Mouse (Mus musculus) kidney, embryonic 16.5 days (tissue): ENCODE data around the gene Timm13. TPM values are rescaled to one million over a fixed set of nuclear protein-coding genes. Genes with fewer than 3 reads are reported as not detected.
A peak's percentile ranks its signal among the peaks of the same experiment; 100 is the strongest.

ENCODE experiments used
- ATAC-seq: fragments of 200-750 bp; cut with Nextera tagmentation; 2 replicates; pipeline ENCODE4 v1.8.0; 2017; ENCODE audit warnings: moderate TSS enrichment; ENCODE audit not compliant: low FRiP score, low TSS enrichment
- H3K27ac ChIP-seq: fragments of 300-500 bp; sonication (generic); 2 replicates; pipeline ENCODE4 v1.5.1; 2014; ENCODE audit warnings: low read length
- H3K27me3 ChIP-seq: fragments of 300-500 bp; sonication (generic); 2 replicates; pipeline ENCODE4 v1.6.1; 2014; ENCODE audit warnings: low read length, control low read depth, mixed read lengths; ENCODE audit not compliant: insufficient read depth
- H3K36me3 ChIP-seq: fragments of 300-500 bp; sonication (generic); 2 replicates; pipeline ENCODE4 v1.6.1; 2014; ENCODE audit warnings: low read length, control low read depth, mixed read lengths; ENCODE audit not compliant: insufficient read depth
- H3K4me1 ChIP-seq: fragments of 300-500 bp; sonication (generic); 2 replicates; pipeline ENCODE4 v1.6.1; 2014; ENCODE audit warnings: low read length, control low read depth, mixed read lengths; ENCODE audit not compliant: insufficient read depth
- H3K4me2 ChIP-seq: fragments of 300-500 bp; sonication (generic); replicated peaks from 2 replicates; pipeline ENCODE4 v1.6.1; 2014; ENCODE audit warnings: low read depth, low read length
- H3K4me3 ChIP-seq: fragments of 300-500 bp; sonication (generic); 2 replicates; pipeline ENCODE4 v1.5.1; 2014; ENCODE audit warnings: mild to moderate bottlenecking, low read length
- H3K9ac ChIP-seq: fragments of 300-500 bp; sonication (generic); replicated peaks from 2 replicates; pipeline ENCODE4 v1.6.1; 2014; ENCODE audit warnings: low read length
- H3K9me3 ChIP-seq: fragments of 300-500 bp; sonication (generic); 2 replicates; pipeline ENCODE4 v1.6.1; 2016; ENCODE audit warnings: low read length, control low read depth
- WGBS: fragments of 180-500 bp; shearing (Covaris S2); extraction: QIAGEN DNeasy Blood & Tissue Kit; methylation state at CpG from one replicate; pipeline ENCODE4 v1.1.7; 2014; 5-methylcytosine and 5-hydroxymethylcytosine counted together
- polyA plus RNA-seq: library from polyadenylated mRNA; unstranded; fragments of >200 nt; fragmentation: Nextera tagmentation; extraction: Ambion mirVana; gene quantifications from 2 replicates; pipeline ENCODE4 v1.2.1, GENCODE M21; 2015

Gene Timm13
- polyA plus RNA-seq, 1 experiment from 2014 or later: 361 TPM

DNA sequence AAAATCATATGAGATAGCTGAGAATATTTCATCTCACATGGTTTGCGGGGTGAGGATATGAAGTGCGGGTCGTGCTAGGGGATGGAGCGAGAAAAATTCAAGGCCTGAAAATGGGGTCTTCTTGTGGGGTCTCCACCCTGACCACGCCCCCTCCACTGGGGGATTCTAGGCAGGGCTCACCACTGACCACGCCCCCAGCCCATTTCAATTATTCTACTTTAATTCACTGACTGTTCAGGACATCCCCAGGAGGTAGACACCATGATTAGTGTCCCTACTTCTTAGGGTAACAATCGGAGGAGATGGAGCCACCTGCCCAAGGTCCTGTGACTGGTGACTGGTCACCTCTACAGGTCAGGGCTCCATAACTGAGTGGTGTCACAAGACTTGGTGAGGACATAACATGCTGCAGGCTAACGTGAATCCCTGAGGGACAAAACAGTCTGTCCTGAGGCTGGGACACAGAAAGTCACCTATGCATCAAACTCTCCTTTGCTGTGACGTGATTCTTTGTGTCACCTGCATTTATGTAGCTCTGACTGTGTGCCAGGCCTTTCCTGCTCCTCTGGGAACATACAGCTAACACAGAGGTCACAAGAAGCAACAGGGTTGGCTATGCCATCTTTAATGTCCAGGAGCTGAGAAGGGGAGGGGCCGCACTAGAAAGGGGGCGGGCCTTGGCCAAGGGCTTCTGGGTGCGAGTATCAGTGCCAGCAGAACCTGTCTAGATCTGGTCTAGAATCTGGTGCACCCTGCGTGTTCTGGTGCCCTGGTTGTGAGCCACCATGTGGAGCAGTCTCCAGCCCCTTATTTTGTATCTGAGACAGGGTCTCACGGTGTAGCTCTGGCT lies 33.6 kb upstream of the Timm13 start:
- Histone ChIP-seq H3K27me3 (peaks cover 46% of the 10 kb centered on the region), H3K4me2 (no peak overlapping the region), H3K4me1 (peaks cover 79% of the 10 kb centered on the region), H3K4me3 (no peak overlapping the region), H3K9me3 (no peaks in the 10 kb centered on the region), H3K36me3 (no peaks in the 10 kb centered on the region), H3K9ac (no peak overlapping the region), H3K27ac (no peak overlapping the region)
- ATAC-seq: no peak
- WGBS: 48% methylated on average over 14 of the region's 14 CpGs

DNA sequence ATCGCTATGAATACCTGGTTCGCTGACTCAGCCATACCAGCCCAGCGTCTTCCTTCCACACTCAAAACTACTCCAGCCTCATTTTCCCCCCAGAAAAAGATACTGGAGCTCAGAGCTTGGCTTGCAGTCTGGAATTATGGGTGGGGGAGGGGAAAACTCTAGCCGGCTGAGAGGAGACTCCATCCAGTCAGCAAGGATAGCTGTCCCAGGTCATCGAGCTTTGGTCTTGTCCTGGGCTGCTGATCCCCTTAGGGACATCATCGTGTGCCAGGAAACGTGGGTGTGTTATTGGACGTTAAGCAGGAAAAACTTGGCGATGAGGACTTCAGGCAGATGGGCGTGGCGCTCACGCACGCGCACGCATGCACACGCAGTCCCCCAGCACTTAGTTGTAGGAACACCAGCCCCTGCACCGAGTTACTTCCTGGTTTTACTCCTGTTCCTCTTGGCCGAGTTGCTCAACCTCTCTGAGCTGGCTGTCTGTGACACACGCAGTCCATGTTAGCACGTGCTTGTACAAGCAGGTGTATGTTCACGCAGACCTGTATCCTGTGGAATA lies 32.7 kb upstream of the Timm13 start:
- peak overlapping the region; percentile 23 for H3K4me3 ChIP-seq
- ATAC-seq: no peak
- H3K9ac ChIP-seq: peak overlapping the region; percentile 18; the same call in 1 of the 2 replicates

DNA sequence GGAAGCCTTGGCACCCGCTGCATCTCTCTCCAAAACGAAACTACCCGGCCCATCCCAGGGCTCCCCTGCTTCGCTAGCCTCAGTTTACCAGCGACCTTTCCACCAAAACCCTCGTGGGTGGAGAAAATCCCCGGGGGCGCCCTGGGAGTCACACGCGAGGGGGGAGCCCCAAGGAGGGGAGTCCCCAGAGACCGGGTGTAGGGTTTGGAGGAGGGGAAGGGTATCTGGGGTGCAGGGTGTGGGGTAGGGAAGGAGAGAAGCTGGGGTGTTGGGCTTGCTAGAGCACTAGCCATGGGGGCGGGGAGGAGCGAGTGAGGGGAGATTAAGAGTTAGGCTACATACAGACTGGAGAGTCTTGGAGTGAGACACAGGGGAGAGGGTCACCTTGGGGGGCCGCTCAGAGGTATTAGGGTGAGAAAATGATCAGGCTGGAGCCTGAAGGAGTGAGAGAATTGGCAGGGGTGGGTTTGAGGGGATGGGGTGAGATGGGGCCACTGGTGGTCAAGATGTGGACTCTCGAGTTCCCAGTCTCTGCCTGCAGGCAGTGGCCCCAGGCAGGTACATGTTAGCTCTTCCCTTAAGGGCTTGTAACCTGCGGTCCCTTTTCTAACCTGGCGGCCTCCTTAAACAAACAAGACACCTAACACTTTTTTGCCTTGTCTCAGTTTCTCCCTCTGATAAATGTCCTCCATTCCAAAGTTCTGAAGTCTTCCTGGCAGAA lies 32.1 kb upstream of the Timm13 start:
- ATAC-seq: no peak
- H3K4me2 ChIP-seq: peak overlapping the region; percentile 93
- peaks cover 46% of the 10 kb centered on the region for H3K27me3 ChIP-seq
- H3K27ac ChIP-seq: no peak overlapping the region
- H3K4me3 ChIP-seq: peak overlapping the region; percentile 64
- no peaks in the 10 kb centered on the region for H3K36me3 ChIP-seq
- 4% methylated on average over 17 of the region's 17 CpGs for WGBS
- peaks cover 72% of the 10 kb centered on the region for H3K4me1 ChIP-seq
- H3K9ac ChIP-seq: peak overlapping the region; percentile 52
- H3K9me3 ChIP-seq: no peaks in the 10 kb centered on the region

More for the DNA sequence above, 32.7 kb upstream of the Timm13 start:
- Histone ChIP-seq H3K36me3 (no peaks in the 10 kb centered on the region), H3K9me3 (no peaks in the 10 kb centered on the region), H3K27ac (no peak overlapping the region), H3K27me3 (peaks cover 46% of the 10 kb centered on the region), H3K4me1 (peaks cover 77% of the 10 kb centered on the region), H3K4me2 (peak overlapping the region; percentile 93)
- 2% methylated on average over 21 of the region's 21 CpGs for WGBS

DNA sequence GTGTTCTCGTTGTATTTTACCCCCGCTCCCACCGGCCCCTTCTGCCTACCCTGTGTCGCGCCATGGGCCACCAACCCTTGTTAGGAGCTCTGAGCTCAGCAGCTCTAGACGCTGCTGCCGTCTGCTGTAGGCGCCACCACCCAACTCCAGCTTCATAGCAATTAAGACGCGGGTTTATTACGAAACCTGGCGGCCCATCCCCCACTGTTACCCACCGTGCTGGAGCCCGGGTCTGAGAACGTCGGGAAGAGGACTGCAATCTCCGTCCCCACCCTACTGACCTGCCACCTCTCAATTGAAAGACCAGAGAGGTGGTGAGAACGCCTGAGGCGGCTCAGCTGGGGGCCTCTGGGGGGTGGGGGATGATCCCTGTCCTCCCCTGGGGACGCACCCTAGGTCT lies 31.4 kb upstream of the Timm13 start:
- ATAC-seq: no peak

DNA sequence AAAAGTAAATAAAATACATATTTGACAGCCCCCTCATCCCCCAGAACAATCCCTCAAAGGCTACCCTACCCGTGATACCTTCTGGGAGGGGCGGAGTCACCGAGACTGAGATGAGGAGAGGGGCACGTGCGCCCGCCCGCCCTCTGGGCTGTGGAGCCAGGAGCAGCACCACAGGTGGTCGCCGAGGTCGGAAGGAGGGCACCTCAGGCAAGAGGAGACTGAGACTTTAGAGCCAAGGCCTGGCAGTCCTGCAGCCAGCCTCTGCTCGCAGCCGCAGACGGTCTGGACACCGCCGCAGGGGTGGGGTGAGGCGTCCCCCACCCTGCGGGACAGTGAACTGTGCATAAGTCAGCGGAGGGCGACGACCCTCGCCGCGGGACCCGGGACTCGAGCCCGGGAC lies 30.9 kb upstream of the Timm13 start:
- H3K36me3 ChIP-seq: no peaks in the 10 kb centered on the region
- H3K27ac ChIP-seq: no peak overlapping the region
- H3K9me3 ChIP-seq: no peaks in the 10 kb centered on the region
- peak overlapping the region; percentile 57 for H3K9ac ChIP-seq
- peak overlapping the region; percentile 93 for H3K4me2 ChIP-seq
- H3K27me3 ChIP-seq: peaks cover 46% of the 10 kb centered on the region
- ATAC-seq: no peak
- H3K4me3 ChIP-seq: peak overlapping the region; percentile 64
- WGBS: 2% methylated on average over 26 of the region's 26 CpGs
- H3K4me1 ChIP-seq: peaks cover 60% of the 10 kb centered on the region

More for the DNA sequence above, 31.4 kb upstream of the Timm13 start:
- H3K9ac ChIP-seq: peak overlapping the region; percentile 52
- H3K4me2 ChIP-seq: peak overlapping the region; percentile 93
- H3K27ac ChIP-seq: no peak overlapping the region
- H3K27me3 ChIP-seq: peaks cover 46% of the 10 kb centered on the region
- H3K4me1 ChIP-seq: peaks cover 66% of the 10 kb centered on the region
- H3K9me3 ChIP-seq: no peaks in the 10 kb centered on the region
- under 1% methylated on average over 20 of the region's 20 CpGs for WGBS
- H3K4me3 ChIP-seq: peak overlapping the region; percentile 64
- H3K36me3 ChIP-seq: no peaks in the 10 kb centered on the region

DNA sequence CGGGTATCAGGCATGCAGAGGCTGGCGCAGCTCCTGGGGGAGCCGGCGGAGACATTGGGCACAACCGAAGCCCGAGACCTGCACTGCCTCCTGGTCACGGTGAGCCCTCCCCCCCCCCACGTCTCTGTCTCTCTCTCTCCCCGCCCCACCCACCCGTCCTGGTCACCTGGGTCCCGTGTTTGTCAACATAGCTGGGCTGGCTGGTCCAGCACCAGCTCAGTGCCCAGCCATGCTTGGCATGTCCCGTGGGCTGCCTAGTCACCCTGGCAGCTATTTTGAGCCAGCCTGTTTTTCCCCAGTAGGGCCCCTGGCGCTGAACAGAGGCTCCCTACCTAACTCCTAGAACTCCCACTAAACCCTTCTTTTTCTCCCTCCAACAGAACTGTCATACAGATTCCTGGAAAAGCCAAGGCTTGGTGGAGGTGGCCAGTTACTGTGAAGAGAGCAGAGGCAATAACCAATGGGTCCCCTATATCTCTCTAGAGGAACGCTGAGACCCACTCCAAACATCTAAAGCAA lies 30.4 kb upstream of the Timm13 start:
- Histone ChIP-seq H3K36me3 (no peaks in the 10 kb centered on the region), H3K27me3 (peaks cover 46% of the 10 kb centered on the region), H3K4me3 (peak overlapping the region; percentile 64), H3K4me1 (peaks cover 56% of the 10 kb centered on the region), H3K9ac (peak overlapping the region; percentile 81), H3K4me2 (peak overlapping the region; percentile 93), H3K9me3 (no peaks in the 10 kb centered on the region), H3K27ac (no peak overlapping the region)
- WGBS: 7% methylated on average over 11 of the region's 14 CpGs
- no peak for ATAC-seq

DNA sequence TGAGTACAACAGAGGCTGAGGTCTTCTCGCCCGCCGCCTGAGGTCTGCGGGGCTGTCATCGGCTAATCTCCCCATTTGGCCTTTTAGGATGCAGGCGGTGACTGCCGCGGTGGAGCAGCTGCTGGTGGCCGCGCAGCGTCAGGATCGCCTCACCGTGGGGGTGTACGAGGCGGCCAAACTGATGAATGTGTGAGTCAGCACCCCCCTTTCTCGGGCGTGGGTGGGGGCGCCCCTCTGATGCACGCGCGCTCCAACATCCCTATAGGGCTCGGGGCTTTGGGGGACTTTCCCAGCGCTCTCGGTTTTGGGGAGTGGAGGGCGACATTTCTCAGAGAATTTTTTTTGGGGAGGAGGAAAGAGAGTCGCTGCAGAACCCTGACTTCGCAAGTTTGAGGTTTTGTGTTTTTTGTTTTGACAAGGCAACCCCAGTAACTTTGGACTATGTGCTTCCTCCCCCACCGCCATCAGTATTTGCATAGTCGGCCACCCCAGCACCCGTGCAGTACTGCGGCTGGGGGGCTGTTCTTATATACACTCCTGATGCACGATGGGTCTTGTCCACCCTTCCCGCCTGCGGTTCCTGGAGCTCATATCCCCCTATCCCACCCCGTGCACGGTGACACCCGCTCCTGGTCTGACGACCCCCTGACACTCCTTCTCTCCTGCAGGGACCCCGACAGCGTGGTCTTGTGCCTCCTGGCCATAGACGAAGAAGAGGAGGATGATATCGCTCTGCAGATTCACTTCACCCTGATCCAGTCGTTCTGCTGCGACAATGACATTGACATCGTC lies 29.8 kb upstream of the Timm13 start:
- WGBS: under 1% methylated on average over 45 of the region's 45 CpGs
- Histone ChIP-seq H3K27me3 (peaks cover 44% of the 10 kb centered on the region), H3K9me3 (no peaks in the 10 kb centered on the region), H3K4me2 (peak overlapping the region; percentile 93), H3K36me3 (no peaks in the 10 kb centered on the region), H3K4me3 (peak overlapping the region; percentile 64), H3K27ac (0 out of 2 replicates have a peak overlapping the region, but pooled peaks have one; percentile 17), H3K4me1 (peaks cover 49% of the 10 kb centered on the region), H3K9ac (peak overlapping the region; percentile 81)
- no peak for ATAC-seq

DNA sequence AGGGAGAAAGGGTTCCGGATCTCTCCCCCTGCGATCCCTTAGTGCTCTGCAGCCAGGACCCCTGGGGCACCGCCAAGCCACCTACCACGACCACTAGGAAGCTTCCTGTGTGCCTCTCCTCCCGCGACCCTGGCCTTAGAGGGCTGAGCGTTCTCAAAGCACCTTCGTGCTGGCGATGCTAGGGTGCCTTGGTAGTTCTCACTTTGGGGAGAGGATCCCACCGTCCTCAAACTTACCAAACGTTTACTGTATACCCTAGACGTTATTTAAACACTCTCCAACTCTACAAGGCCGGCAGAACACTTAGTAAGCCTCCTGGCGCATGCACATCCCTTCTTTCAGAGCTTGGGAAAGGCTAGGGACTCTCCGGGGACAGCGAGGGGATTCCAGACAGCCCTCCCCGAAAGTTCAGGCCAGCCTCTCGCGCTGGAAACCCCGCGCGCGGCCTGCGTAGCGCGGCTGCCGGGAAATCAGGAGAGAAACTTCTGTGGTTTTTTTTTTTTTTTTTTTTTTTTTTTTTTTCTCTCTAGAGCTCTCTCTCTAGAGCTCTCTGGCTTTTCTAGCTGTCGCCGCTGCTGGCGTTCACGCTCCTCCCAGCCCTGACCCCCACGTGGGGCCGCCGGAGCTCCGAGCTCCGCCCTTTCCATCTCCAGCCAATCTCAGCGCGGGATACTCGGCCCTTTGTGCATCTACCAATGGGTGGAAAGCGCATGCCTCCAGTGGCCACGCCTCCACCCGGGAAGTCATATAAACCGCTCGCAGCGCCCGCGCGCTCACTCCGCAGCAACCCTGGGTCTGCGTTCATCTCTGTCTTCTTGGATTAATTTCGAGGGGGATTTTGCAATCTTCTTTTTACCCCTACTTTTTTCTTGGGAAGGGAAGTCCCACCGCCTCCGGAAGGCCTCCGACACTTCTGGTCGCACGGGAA lies 28.8 kb upstream of the Timm13 start, which contains the start of gene Gadd45b:
Gadd45b (plus strand) TSS at position 775 of the 928 bp plus-strand sequence.
- Histone ChIP-seq H3K4me1 (peaks cover 47% of the 10 kb centered on the region), H3K36me3 (no peaks in the 10 kb centered on the region), H3K9ac (peak within 1 kb of the TSS; percentile 81), H3K27me3 (peaks cover 41% of the 10 kb centered on the region), H3K4me2 (peak within 1 kb of the TSS; percentile 93), H3K4me3 (peak within 1 kb of the TSS; percentile 64), H3K27ac (peak within 1 kb of the TSS; percentile 90), H3K9me3 (no peaks in the 10 kb centered on the region)
- under 1% methylated on average over 56 of the region's 56 CpGs for WGBS
- peak; percentile 88 for ATAC-seq
